Mouse (Mus musculus): ENCODE data around the gene Olfr160. TPM values are rescaled to one million over a fixed set of nuclear protein-coding genes. Genes with fewer than 3 reads are reported as not detected.

Gene Olfr160
- total RNA-seq, 1 experiment from 2014 or later = not detected

Other genes with a start within 250 kb of the Olfr160 start
- gene Msantd2, start 226.9 kb downstream of the Olfr160 start, total RNA-seq (2017) = 56.7 and 63.6 TPM in 2 replicates
- gene Esam, start 188.2 kb downstream of the Olfr160 start, total RNA-seq (2017) = 1.9 and 2.1 TPM in 2 replicates
- 0.70 TPM in 1 of 2 replicates, not detected in the other for gene Vsig2, start 177.0 kb downstream of the Olfr160 start, total RNA-seq (2017)
- 13.3 and 15.0 TPM in 2 replicates for gene Nrgn, start 163.3 kb downstream of the Olfr160 start, total RNA-seq (2017)
- gene Siae, start 160.6 kb downstream of the Olfr160 start, total RNA-seq (2017) = 6.4 and 10.5 TPM in 2 replicates
- 2.2 and 2.9 TPM in 2 replicates for gene Spa17, start 102.5 kb downstream of the Olfr160 start, total RNA-seq (2017)
- 49.5 and 53.0 TPM in 2 replicates for gene Tbrg1, start 58.9 kb downstream of the Olfr160 start, total RNA-seq (2017)
- gene Panx3, start 47.0 kb downstream of the Olfr160 start, total RNA-seq (2017) = 0.25 TPM in 1 of 2 replicates, not detected in the other
- not detected in 2 replicates for gene Olfr874, start 28.9 kb upstream of the Olfr160 start, total RNA-seq (2017)
- gene Olfr875, start 55.6 kb upstream of the Olfr160 start, total RNA-seq (2017) = not detected in 2 replicates
- gene Olfr876, start 86.8 kb upstream of the Olfr160 start, total RNA-seq (2017) = not detected in 2 replicates
- not detected in 2 replicates for gene Olfr877, start 138.0 kb upstream of the Olfr160 start, total RNA-seq (2017)
- 0.12 TPM in 1 of 2 replicates, not detected in the other for gene Olfr145, start 180.5 kb upstream of the Olfr160 start, total RNA-seq (2017)
- 0.47 TPM in 1 of 2 replicates, not detected in the other for gene Olfr878, start 201.6 kb upstream of the Olfr160 start, total RNA-seq (2017)